In genomic region chr9:107533791-107534407, GRCm38 (mm10) we compare ENCODE assay signal across 8 mouse cellular contexts. TPM values are rescaled to one million over a fixed set of nuclear protein-coding genes. Genes with fewer than 3 reads are reported as not detected.
DNase-seq lines count a peak whose midpoint lies in the region; ATAC-seq and TF ChIP-seq lines count a peak whose summit lies in the region.

TSS of gene Tmem115 (plus strand) at chr9:107533945.

- in situ Hi-C loops in ES-E14 (cut with MboI; ENCODE audit: low sequenced_read_pairs in 2 of 2, unreplicated experiment in 2 of 2): no loop called here

- H3K36me3 ChIP-seq in ES-E14 (ENCODE audit: control insufficient read depth, insufficient read depth, low read length, poor library complexity, severe bottlenecking): peaks cover 17% of the 10 kb centered on the region
- peaks cover 15% of the 10 kb centered on the region for H3K36me3 ChIP-seq in forebrain, embryonic 15.5 days
- H3K36me3 ChIP-seq in lung, embryonic 14.5 days (ENCODE audit: insufficient read depth): peaks cover 25% of the 10 kb centered on the region
- H3K36me3 ChIP-seq in thymus, adult 2 months (ENCODE audit: control insufficient read depth, insufficient read depth, low read length): peaks cover 12% of the 10 kb centered on the region

- H3K27me3 ChIP-seq in forebrain, embryonic 15.5 days: no peaks in the 10 kb centered on the region
- H3K27me3 ChIP-seq in lung, embryonic 14.5 days (ENCODE audit: insufficient read depth, low read length): no peaks in the 10 kb centered on the region
- no peaks in the 10 kb centered on the region for H3K27me3 ChIP-seq in thymus, adult 2 months (ENCODE audit: control insufficient read depth, insufficient read depth, low read length)

- peak; percentile 72 for TF ChIP-seq POLR2A in olfactory bulb, adult 2 months (IDR thresholded peaks at IDR 0.05; ENCODE audit: insufficient read depth, low read depth, low read length)
- TF ChIP-seq POLR2A in thymus, adult 2 months (IDR thresholded peaks at IDR 0.05; ENCODE audit: control insufficient read depth, extremely low read depth, insufficient read depth, low read length, poor library complexity): peak; percentile 71; the same call in 1 of the 2 replicates

- no peaks in the 10 kb centered on the region for H3K9me3 ChIP-seq in ES-E14 (ENCODE audit: control insufficient read depth, insufficient read depth, low read depth, low read length)
- H3K9me3 ChIP-seq in forebrain, embryonic 15.5 days: no peaks in the 10 kb centered on the region
- H3K9me3 ChIP-seq in lung, embryonic 14.5 days (ENCODE audit: low read depth, low read length): no peaks in the 10 kb centered on the region

- intact Hi-C loops in heart, postnatal 25 days (cut with DNase I): no loop called here

- peak; percentile 65 for TF ChIP-seq CTCF in layer of hippocampus, adult 2 months (conservative IDR thresholded peaks at IDR 0.05)
- TF ChIP-seq CTCF in lung, embryonic 14.5 days (IDR thresholded peaks at IDR 0.05; ENCODE audit: low read depth): no peak
- TF ChIP-seq CTCF in olfactory bulb, adult 2 months (IDR thresholded peaks at IDR 0.05; ENCODE audit: insufficient read depth, low read depth, low read length): 0 out of 2 replicates have a peak, but pooled peaks have one; percentile 19
- peak; percentile 44; the same call in 1 of the 2 replicates for TF ChIP-seq CTCF in thymus, adult 2 months (IDR thresholded peaks at IDR 0.05; ENCODE audit: borderline replicate concordance, control insufficient read depth, extremely low read depth, insufficient read depth, low read length, poor library complexity)

- H3K9ac ChIP-seq in ES-E14 (ENCODE audit: insufficient read depth, low read depth, low read length, poor library complexity, severe bottlenecking): peak within 1 kb of the TSS; percentile 89
- peak within 1 kb of the TSS; percentile 81 for H3K9ac ChIP-seq in forebrain, embryonic 15.5 days (replicated peaks)
- peak within 1 kb of the TSS; percentile 82 for H3K9ac ChIP-seq in lung, embryonic 14.5 days

- H3K4me1 ChIP-seq in ES-E14 (ENCODE audit: control insufficient read depth in 2 of 2, insufficient read depth in 2 of 2, low read length in 2 of 2, poor library complexity in 1 of 2): peaks cover 4 to 8% of the 10 kb centered on the region in 2 experiments; a peak in 2 of 4 replicates
- peaks cover 34% of the 10 kb centered on the region for H3K4me1 ChIP-seq in forebrain, embryonic 15.5 days
- H3K4me1 ChIP-seq in lung, embryonic 14.5 days (ENCODE audit: insufficient read depth): peaks cover 10% of the 10 kb centered on the region
- peaks cover 25% of the 10 kb centered on the region for H3K4me1 ChIP-seq in olfactory bulb, adult 2 months (ENCODE audit: control insufficient read depth, insufficient read depth, low read length)
- H3K4me1 ChIP-seq in thymus, adult 2 months (replicated peaks; ENCODE audit: control insufficient read depth, insufficient read depth, low read length): peaks cover 32% of the 10 kb centered on the region

- peak; percentile 99 for ATAC-seq in forebrain, embryonic 15.5 days (replicated peaks)
- ATAC-seq in lung, embryonic 14.5 days (ENCODE audit: insufficient read depth): peak; percentile 98

- DNase-seq in ES-E14 (ENCODE audit: low read depth, low spot score): peak; percentile 95
- DNase-seq in cerebellum, adult 11-12 months: peak; percentile 96
- peak; percentile 94 for DNase-seq in heart, postnatal 25 days (ENCODE audit: low spot score)
- DNase-seq in layer of hippocampus, adult 2 months (ENCODE audit: low spot score in 2 of 2): peak; percentile 93 to 98
- peak; percentile 99 for DNase-seq in lung, embryonic 14.5 days
- DNase-seq in thymus, adult 2 months: peak; percentile 89

- H3K27ac ChIP-seq in ES-E14 (ENCODE audit: insufficient read depth, low read depth, low read length, poor library complexity, severe bottlenecking): no peak within 1 kb of the TSS
- peak within 1 kb of the TSS; percentile 67 for H3K27ac ChIP-seq in forebrain, embryonic 15.5 days (replicated peaks)
- peak within 1 kb of the TSS; percentile 96 for H3K27ac ChIP-seq in layer of hippocampus, adult 2 months
- peak within 1 kb of the TSS; percentile 59 for H3K27ac ChIP-seq in lung, embryonic 14.5 days (ENCODE audit: low read depth)
- H3K27ac ChIP-seq in olfactory bulb, adult 2 months (ENCODE audit: insufficient read depth, low read depth, low read length): peak within 1 kb of the TSS; percentile 72; the same call in 1 of the 2 replicates
- no peak within 1 kb of the TSS for H3K27ac ChIP-seq in thymus, adult 2 months (ENCODE audit: control insufficient read depth, insufficient read depth, low read length)

- H3K4me3 ChIP-seq in ES-E14 (ENCODE audit: insufficient read depth in 1 of 2, low read depth in 1 of 2, low read length in 2 of 2, poor library complexity in 1 of 2, severe bottlenecking in 1 of 2): peak within 1 kb of the TSS; percentile 83 to 89
- H3K4me3 ChIP-seq in forebrain, embryonic 15.5 days: peak within 1 kb of the TSS; percentile 65
- H3K4me3 ChIP-seq in layer of hippocampus, adult 2 months: peak within 1 kb of the TSS; percentile 70
- peak within 1 kb of the TSS; percentile 87 for H3K4me3 ChIP-seq in lung, embryonic 14.5 days (ENCODE audit: low read depth, low read length)
- H3K4me3 ChIP-seq in olfactory bulb, adult 2 months (ENCODE audit: insufficient read depth, low read depth, low read length): peak within 1 kb of the TSS; percentile 78
- peak within 1 kb of the TSS; percentile 59 for H3K4me3 ChIP-seq in thymus, adult 2 months (ENCODE audit: control insufficient read depth, insufficient read depth, low read length)

- peak within 1 kb of the TSS; percentile 97 for H3K4me2 ChIP-seq in forebrain, embryonic 15.5 days (replicated peaks)
- H3K4me2 ChIP-seq in lung, embryonic 14.5 days: peak within 1 kb of the TSS; percentile 97

- under 1% methylated on average over 48 of the region's 48 CpGs for WGBS in forebrain, embryonic 15.5 days
- WGBS in lung, embryonic 14.5 days: under 1% methylated on average over 48 of the region's 48 CpGs
- under 1% methylated on average over 48 of the region's 48 CpGs for WGBS in olfactory bulb, adult 2 months
- under 1% methylated on average over 48 of the region's 48 CpGs for WGBS in thymus, adult 2 months

TF ChIP-seq in ES-E14, 5 proteins besides CTCF, POLR2A, EP300 and RAD21:
- TF ChIP-seq CHD2 (IDR thresholded peaks at IDR 0.05; ENCODE audit: low read depth, low read length) (peak; percentile 55; the same call in 1 of the 2 replicates), HCFC1 (IDR thresholded peaks at IDR 0.05; ENCODE audit: borderline replicate concordance, insufficient read depth, low read length) (peak; percentile 100), MAFK (IDR thresholded peaks at IDR 0.05; ENCODE audit: insufficient read depth, low read depth, low read length) (no peak), ZC3H11A (IDR thresholded peaks at IDR 0.05; ENCODE audit: borderline replicate concordance, low read depth, low read length) (no peak), ZNF384 (IDR thresholded peaks at IDR 0.05; ENCODE audit: low read depth, low read length) (no peak)

RNA-seq across cellular contexts. Expression of gene Tmem115, which starts in this region (rescaled TPM):
- total RNA-seq in ES-E14 (2012; rRNA removed): 42.3 and 64.3 TPM in 2 replicates
- polyA plus RNA-seq in forebrain, embryonic 15.5 days (2015; fragmentation: Nextera tagmentation; extraction: Ambion mirVana): 45.7 and 45.8 TPM in 2 replicates
- total RNA-seq in heart, postnatal 25 days (2021): 10 to 100 TPM; 20.6 to 21.4 TPM
- 10 to 100 TPM; 35.8 to 41.0 TPM for total RNA-seq in layer of hippocampus, adult 2 months (2021)
- polyA plus RNA-seq in lung, embryonic 14.5 days (2014; fragmentation: Nextera tagmentation; extraction: Ambion mirVana): 42.1 and 45.3 TPM in 2 replicates
- not detected in 2 replicates for polyA plus RNA-seq in olfactory bulb, adult 2 months (2012; ENCODE audit: insufficient read depth, insufficient read length, low replicate concordance, missing spikeins)
- 49.6 and 55.7 TPM in 2 replicates for polyA plus RNA-seq in thymus, adult 2 months (2012; rRNA removed)

Comparison
In these comparisons a context has a peak if more than half of its experiments do, and no peak if none do; other contexts are left out.
1. RNA of gene Tmem115 (polyA plus RNA-seq): 49.6 to 55.7 TPM in thymus, adult 2 months, 45.7 to 45.8 TPM in forebrain, embryonic 15.5 days and 42.1 to 45.3 TPM in lung, embryonic 14.5 days; not detected in olfactory bulb, adult 2 months; every median in the first group is over 10 times any median in the second.
2. H3K27ac ChIP-seq: peak in forebrain, embryonic 15.5 days (single experiment), layer of hippocampus, adult 2 months (single experiment), lung, embryonic 14.5 days (single experiment) and olfactory bulb, adult 2 months (single experiment); none in ES-E14 (single experiment) and thymus, adult 2 months (single experiment).
3. Peak in every context shown above with its lines, with median percentiles within 50 percentile points of each other: DNase-seq, H3K4me3 ChIP-seq and H3K9ac ChIP-seq.